Mouse (Mus musculus) embryonic fibroblast, embryonic 13.5 days (primary cell): Measurements from ENCODE around the gene Srpr.

Source experiments
- CTCF ChIP-seq: IDR thresholded peaks from 2 replicates; pipeline ENCODE4 v1.5.1; 2011; ENCODE audit warnings: mild to moderate bottlenecking, control low read depth, low read length, moderate library complexity, borderline replicate concordance; ENCODE audit not compliant: insufficient read depth
- POLR2A ChIP-seq: IDR thresholded peaks from 2 replicates; pipeline ENCODE4 v1.6.1; 2011; ENCODE audit warnings: low read depth, mild to moderate bottlenecking, control low read depth, low read length, moderate library complexity

DNA sequence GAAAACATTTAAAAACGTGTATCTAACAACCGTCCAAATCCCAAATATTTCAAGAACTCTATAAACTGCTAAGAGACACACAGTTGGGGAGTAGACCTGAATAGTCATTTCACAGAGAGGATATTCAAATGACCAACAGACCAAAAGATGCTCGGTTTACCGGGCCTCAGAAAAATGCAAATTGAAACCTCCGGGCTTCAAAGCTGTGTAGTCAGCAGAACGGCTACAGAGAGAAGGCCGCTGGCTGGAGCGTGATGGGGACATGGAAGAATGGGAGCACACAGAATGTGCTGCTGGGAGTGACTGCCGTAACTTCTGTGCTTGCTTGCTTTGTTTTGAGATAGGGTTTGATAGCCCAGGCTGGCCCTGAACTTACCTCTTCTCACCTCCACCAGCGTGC is 1.6 kb upstream of the Srpr start:
- no peak for TF ChIP-seq CTCF
- no peak for TF ChIP-seq POLR2A
